In genomic region chr5:122820777-122821523, GRCm38 (mm10) we compare ENCODE assay signal across 8 mouse cellular contexts. TPM values are rescaled to one million over a fixed set of nuclear protein-coding genes. Genes with fewer than 3 reads are reported as not detected.
DNase-seq lines count a peak whose midpoint lies in the region; ATAC-seq lines count a peak whose summit lies in the region.

Gene Anapc5, minus strand, starts transcription at chr5:122821339.

- no peaks in the 10 kb centered on the region for H3K9me3 ChIP-seq in lung, embryonic 16.5 days (ENCODE audit: control insufficient read depth, low read length)

- ATAC-seq in hematopoietic stem cell, adult 5-6 weeks (replicated peaks in 1 of 2; ENCODE audit: insufficient read depth in 1 of 2, low FRiP score in 2 of 2, low TSS enrichment in 1 of 2, low read depth in 1 of 2, poor library complexity in 2 of 2, severe bottlenecking in 2 of 2) = peak; percentile 95 to 99
- peak; percentile 100 for ATAC-seq in lung, embryonic 16.5 days (ENCODE audit: low read depth)

- H3K36me3 ChIP-seq in lung, embryonic 16.5 days (ENCODE audit: control insufficient read depth, insufficient read depth, low read length) = peaks cover 24% of the 10 kb centered on the region

- peak within 1 kb of the TSS; percentile 95 for H3K4me3 ChIP-seq in lung, embryonic 16.5 days (ENCODE audit: low read length)

- no peaks in the 10 kb centered on the region for H3K27me3 ChIP-seq in lung, embryonic 16.5 days (ENCODE audit: control insufficient read depth, insufficient read depth, low read depth, low read length)

- peak within 1 kb of the TSS; percentile 98 for H3K27ac ChIP-seq in lung, embryonic 16.5 days (ENCODE audit: low read length)

- H3K9ac ChIP-seq in lung, embryonic 16.5 days (ENCODE audit: low read length) = peak within 1 kb of the TSS; percentile 94

- peak; percentile 96 for DNase-seq in MEL-GATA-1-ER (ENCODE audit: extremely low read depth, low read depth)
- peak; percentile 90 for DNase-seq in cerebellum, adult 8-10 months
- peak; percentile 97 for DNase-seq in forelimb bud, embryonic 11.5 days (ENCODE audit: low read depth, low spot score)
- peak; percentile 90 for DNase-seq in layer of hippocampus, adult 9-10 months (ENCODE audit: low spot score)
- DNase-seq in ovary, postnatal 10 days (ENCODE audit: low spot score) = peak; percentile 80
- peak; percentile 93 to 95 for DNase-seq in thymus, postnatal 10 days (ENCODE audit: low spot score in 2 of 2)

- peak within 1 kb of the TSS; percentile 60 for H3K4me2 ChIP-seq in lung, embryonic 16.5 days (ENCODE audit: low read depth, low read length)

- H3K4me1 ChIP-seq in lung, embryonic 16.5 days (replicated peaks; ENCODE audit: control insufficient read depth, insufficient read depth, low read length) = peaks cover 6% of the 10 kb centered on the region

- WGBS in lung, embryonic 16.5 days = under 1% methylated on average over 55 of the region's 55 CpGs

RNA-seq across cellular contexts. Expression of gene Anapc5, which starts in this region (rescaled TPM):
- 311 and 361 TPM in 2 replicates for total RNA-seq in hematopoietic stem cell, adult 5-6 weeks (2017)
- 400 and 403 TPM in 2 replicates for polyA plus RNA-seq in lung, embryonic 16.5 days (2015; fragmentation: Nextera tagmentation; extraction: Ambion mirVana)

Comparison
In these comparisons a context has a peak if more than half of its experiments do, and no peak if none do; other contexts are left out.
1. Peak in every context shown above with its lines: DNase-seq, ATAC-seq, H3K4me3 ChIP-seq and H3K27ac ChIP-seq.